Mouse (Mus musculus): ENCODE data around the gene Man2b1.
A peak's percentile ranks its signal among the peaks of the same experiment; 100 is the strongest.
"Not testable (repeated sequence)": the region's sequence is repeated elsewhere in the genome, so short reads cannot be mapped to it uniquely, and the experiment has no call there.

The Man2b1 gene

DNA sequence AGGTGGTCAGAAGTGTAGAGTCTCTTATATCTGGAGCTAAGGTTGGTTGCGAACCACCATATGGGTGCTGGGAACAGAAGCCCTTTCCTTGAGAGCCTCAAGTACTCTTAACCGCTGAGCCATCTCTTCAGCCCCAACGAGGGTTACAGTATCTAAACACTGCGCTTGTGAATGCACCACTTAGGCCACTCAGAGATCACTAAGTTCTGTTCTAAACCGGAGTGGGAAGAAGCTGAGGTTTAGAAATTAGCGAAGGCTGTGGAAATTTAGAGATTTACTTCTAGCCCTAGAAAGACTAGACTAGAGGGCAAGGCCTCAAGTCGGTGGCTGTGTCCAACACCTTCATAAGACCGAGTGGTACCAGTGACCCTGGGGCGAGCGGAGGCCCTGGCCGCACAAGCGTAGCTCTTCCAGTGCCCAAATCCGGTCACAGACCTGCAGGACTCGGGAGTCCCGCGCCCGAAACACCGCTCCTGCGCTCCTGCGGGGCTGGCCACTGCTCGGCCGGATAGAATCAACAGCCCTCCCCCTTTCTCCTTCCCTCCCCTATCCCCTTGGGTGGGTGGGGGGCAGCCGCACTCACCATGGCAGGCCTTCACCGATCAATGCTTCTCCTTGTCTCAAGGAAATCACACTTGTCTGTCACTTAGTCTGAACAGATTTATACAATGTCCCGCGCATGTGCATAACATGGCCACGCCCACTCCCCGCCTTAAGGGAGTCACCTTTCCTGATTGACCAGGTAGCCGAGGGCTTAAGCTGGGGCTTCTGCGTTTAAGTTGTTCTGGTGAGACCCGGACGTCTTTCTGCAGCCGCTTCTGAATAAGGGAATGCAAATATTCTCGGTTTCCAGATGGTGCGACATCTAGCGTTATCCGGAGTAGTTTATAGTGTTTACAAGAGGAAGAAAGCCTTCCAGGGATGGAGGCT lies 36.2 kb downstream of the Man2b1 start:
- peak; percentile 79 to 80 for DNase-seq (ENCODE audit: low spot score in 2 of 2)

DNA sequence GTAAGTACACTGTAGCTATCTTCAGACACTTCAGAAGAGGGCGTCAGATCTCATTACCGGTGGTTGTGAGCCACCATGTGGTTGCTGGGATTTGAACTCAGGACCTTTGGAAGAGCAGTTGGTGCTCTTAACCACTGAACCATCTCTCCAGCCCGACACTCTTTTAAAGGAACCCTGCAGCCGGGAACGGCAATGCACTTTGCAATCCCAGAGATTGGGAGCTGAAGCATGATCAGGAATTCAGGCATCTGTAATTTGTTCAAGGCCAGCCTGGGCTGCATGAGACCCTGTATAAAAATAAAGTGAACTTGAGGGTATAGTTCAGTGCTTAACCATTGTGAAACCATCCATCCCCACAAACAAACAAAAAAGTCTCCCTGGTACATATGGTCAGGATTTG lies 37.2 kb downstream of the Man2b1 start:
- DNase-seq (ENCODE audit: low spot score in 2 of 2): not testable (repeated sequence)

DNA sequence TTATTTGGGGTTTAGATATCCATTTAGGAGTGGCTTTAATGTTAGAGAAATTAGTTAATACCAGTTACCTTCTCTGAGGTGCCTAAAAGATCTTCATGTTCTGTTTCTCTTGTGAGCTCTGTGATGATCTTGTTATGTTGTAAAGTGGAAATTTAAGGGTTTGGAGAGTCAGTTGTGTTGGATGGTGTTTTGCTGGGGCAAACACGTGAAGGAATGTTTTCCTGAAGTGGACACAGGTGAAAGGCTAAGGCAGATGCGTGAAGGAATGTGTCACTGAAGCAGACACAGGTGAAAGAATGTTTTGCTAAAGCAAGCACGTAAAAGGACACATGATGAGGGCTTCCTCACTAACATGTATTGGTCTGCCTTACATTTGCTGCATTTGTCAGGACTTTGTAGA lies 39.9 kb downstream of the Man2b1 start, which contains the start of gene Zfp791:
Gene Zfp791, minus strand, starts transcription at position 101 of the 400 bp plus-strand sequence.
- no peak for DNase-seq (ENCODE audit: low spot score in 2 of 2)

DNA sequence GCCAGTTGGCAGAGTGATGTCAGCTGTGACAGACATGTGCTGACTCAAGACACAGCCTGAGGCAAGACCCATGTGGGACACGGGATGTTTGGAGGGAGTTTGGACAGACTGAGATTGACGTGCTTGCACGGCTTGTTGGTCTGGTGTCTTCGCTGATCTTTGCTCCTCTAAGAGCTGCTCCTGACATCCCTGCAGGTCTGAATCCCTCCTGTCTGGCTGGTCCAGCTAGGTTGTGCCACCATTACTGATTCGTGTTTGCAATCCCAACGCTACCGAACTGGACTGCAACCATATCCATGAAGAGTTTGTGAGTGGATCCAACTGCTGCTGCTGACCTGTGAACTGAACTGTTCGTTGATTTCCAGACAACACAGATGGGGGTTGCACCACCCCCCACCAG lies 40.6 kb downstream of the Man2b1 start:
- no peak for DNase-seq (ENCODE audit: low spot score in 2 of 2)

DNA sequence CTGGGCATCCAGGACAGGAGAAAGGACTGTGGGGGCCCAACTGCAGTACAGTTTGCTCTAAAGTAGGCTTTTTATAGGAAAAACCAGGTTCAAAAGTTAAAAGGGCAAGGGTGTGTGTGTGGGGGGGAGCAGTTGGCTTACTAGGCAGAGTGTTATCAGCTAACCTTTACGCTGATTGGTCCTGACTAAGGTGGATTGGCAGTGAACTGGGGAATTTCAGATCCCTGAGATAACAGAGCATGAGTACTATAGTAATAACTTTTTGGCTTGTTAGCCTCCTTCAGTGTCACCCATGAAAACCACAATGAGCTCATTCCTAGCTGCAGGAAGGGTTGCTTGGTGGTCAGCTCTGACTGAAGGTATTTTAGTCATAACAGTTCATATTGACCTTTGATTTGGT lies 49.3 kb downstream of the Man2b1 start:
- no peak for DNase-seq (ENCODE audit: low spot score in 2 of 2)

DNA sequence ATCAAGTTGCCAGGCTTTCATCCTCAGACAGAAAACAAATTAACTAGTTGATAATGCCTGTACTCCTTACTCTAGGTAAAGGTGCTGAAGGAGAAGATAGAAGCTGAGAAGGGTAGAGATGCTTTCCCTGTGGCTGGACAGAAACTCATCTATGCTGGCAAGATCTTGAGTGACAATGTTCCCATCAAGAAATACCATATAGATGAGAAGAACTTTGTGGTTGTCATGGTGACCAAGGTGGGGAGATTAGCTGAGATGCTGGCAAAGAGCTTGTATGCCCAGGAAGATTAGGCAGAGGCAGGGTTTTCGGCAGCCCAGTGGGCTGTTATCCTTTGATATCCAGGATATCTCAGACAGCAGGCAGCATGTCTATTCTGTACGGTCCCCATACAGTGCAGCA lies 52.6 kb downstream of the Man2b1 start:
- not testable (repeated sequence) for DNase-seq (ENCODE audit: low spot score in 2 of 2)

DNA sequence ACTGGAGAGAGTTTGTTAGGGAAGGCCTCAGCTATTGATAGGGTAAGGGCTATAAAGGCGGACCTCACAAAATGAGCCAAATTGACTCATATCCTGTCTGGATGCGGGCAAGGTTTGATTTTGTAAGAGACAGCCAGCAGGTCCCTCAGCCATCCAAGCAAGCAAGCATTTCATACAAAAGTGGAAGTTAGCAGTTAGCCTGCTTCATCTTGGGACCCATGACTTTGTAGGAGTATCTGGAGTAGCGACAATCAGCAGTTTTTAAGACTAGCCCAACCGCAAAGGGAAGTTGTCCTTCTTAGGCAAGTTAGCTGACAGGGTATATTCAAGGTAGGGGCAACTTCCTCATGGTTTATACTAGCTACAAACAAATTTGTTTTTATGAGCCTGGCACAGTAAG lies 59.4 kb downstream of the Man2b1 start:
- no peak for DNase-seq (ENCODE audit: low spot score in 2 of 2)
